Mouse (Mus musculus) heart, postnatal 0 days (tissue): Measurements from ENCODE around the gene Abca5.

Experiments used
- CTCF ChIP-seq: IDR thresholded peaks from 2 replicates; pipeline ENCODE4 v1.5.1; 2016; ENCODE audit warnings: antibody characterized with exemption, control low read depth, low read depth
- EP300 ChIP-seq: IDR thresholded peaks from 2 replicates; pipeline ENCODE4 v1.6.1; 2016; ENCODE audit warnings: antibody characterized with exemption, low read depth

DNA sequence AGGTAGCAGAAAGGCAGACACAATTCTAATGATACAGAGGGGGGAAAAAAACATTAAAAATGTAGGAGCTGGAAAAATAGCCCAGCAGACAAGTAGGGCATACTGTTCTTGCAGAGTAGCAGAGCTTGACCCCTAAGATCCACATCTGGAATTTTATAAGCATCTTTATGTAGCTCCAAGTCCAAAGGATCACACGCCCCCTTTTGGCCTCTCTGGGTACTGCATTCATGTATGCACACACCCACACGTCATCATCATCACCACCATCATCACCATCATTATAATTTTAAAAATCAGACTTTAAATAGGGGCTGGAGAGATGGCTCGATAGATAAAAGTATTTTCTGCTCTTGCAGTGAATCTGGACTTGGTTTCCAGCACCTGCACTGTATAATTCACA is 29.4 kb upstream of the Abca5 start:
- TF ChIP-seq CTCF (no peak), EP300 (no peak)
